Mouse (Mus musculus) liver, embryonic 14.5 days (tissue): ENCODE data around the gene Cd8b1. TPM values are rescaled to one million over a fixed set of nuclear protein-coding genes. Genes with fewer than 3 reads are reported as not detected.

Source experiments
- ATAC-seq: fragments of 200-750 bp; cut with Nextera tagmentation; 2 replicates; pipeline ENCODE4 v1.8.0; 2017; ENCODE audit warnings: moderate number of reproducible peaks, mild to moderate bottlenecking, moderate library complexity; ENCODE audit not compliant: insufficient read depth
- DNase-seq, 3 experiments: peaks; one replicate each; pipeline ENCODE4 v3.0.0-alpha.2; 2012 to 2013; ENCODE audit warnings: low read depth in 3 of 3, low spot score in 3 of 3
- H3K27ac ChIP-seq: fragments of 300-500 bp; sonication (generic); 2 replicates; pipeline ENCODE4 v1.5.1; 2014; ENCODE audit warnings: moderate library complexity, mild to moderate bottlenecking, control low read depth, inconsistent platforms
- H3K27me3 ChIP-seq: fragments of 300-500 bp; sonication (generic); 2 replicates; pipeline ENCODE4 v1.6.1; 2014; ENCODE audit warnings: mild to moderate bottlenecking, low read length, moderate library complexity; ENCODE audit not compliant: control insufficient read depth, insufficient read depth
- H3K36me3 ChIP-seq: fragments of 300-500 bp; sonication (generic); replicated peaks from 2 replicates; pipeline ENCODE4 v1.6.1; 2014; ENCODE audit warnings: low read depth; ENCODE audit not compliant: control insufficient read depth, insufficient read depth
- H3K4me1 ChIP-seq, 2 experiments: fragments of 200-500 bp in 1 of 2; fragments of 300-500 bp in 1 of 2; sonication (generic) in 1 of 2; replicated peaks; 2 replicates each; pipeline ENCODE4 v1.6.1; 2012 to 2014; ENCODE audit warnings: antibody characterized with exemption in 1 of 2, inconsistent platforms in 1 of 2, low read length in 1 of 2; ENCODE audit not compliant: control insufficient read depth in 2 of 2, insufficient read depth in 2 of 2
- H3K4me2 ChIP-seq: fragments of 300-500 bp; sonication (generic); 2 replicates; pipeline ENCODE4 v1.6.1; 2014; ENCODE audit warnings: low read depth, mild to moderate bottlenecking, control low read depth, moderate library complexity
- H3K4me3 ChIP-seq, 2 experiments: fragments of 200-500 bp in 1 of 2; fragments of 300-500 bp in 1 of 2; sonication (generic) in 1 of 2; 2 replicates each; pipeline ENCODE4 v1.5.1; 2012 to 2014; ENCODE audit warnings: low read depth in 2 of 2, low read length in 2 of 2, mild to moderate bottlenecking in 2 of 2, control low read depth in 1 of 2, inconsistent platforms in 1 of 2, moderate library complexity in 1 of 2; ENCODE audit not compliant: insufficient read depth in 1 of 2
- H3K9ac ChIP-seq: fragments of 300-500 bp; sonication (generic); replicated peaks from 2 replicates; pipeline ENCODE4 v1.6.1; 2014; ENCODE audit warnings: mild to moderate bottlenecking, control low read depth, moderate library complexity
- H3K9me3 ChIP-seq: fragments of 300-500 bp; sonication (generic); 2 replicates; pipeline ENCODE4 v1.6.1; 2016; ENCODE audit warnings: low read length, mixed read lengths; ENCODE audit not compliant: control insufficient read depth
- CTCF ChIP-seq: IDR thresholded peaks from 2 replicates; pipeline ENCODE4 v1.5.1; 2016; ENCODE audit warnings: antibody characterized with exemption, low read depth, control low read depth
- EP300 ChIP-seq: IDR thresholded peaks from 2 replicates; pipeline ENCODE4 v1.6.1; 2016; ENCODE audit warnings: antibody characterized with exemption, low read depth
- WGBS: fragments of 180-500 bp; shearing (Covaris S2); extraction: QIAGEN DNeasy Blood & Tissue Kit; methylation state at CpG from one replicate; pipeline ENCODE4 v1.1.7; 2014; ENCODE audit not compliant: insufficient replicate concordance; 5-methylcytosine and 5-hydroxymethylcytosine counted together
- polyA plus RNA-seq, 2 experiments: library from polyadenylated mRNA; depleted of rRNA in 1 of 2; stranded (reverse) in 1 of 2; unstranded in 1 of 2; fragments of >200 nt; fragmentation: Nextera tagmentation in 1 of 2; extraction: Ambion mirVana in 1 of 2; gene quantifications; 2 replicates each; pipeline versions ENCODE4 v1.2.1 to v1.2.3; 2012 to 2014

Gene Cd8b1
- polyA plus RNA-seq (2012; rRNA removed) (not detected in 2 replicates), polyA plus RNA-seq (2014; fragmentation: Nextera tagmentation; extraction: Ambion mirVana) (not detected in 2 replicates)

GRCm38 (mm10) chr6:71322491-71322921 is at the start of gene Cd8b1:
Gene Cd8b1, plus strand, starts transcription at chr6:71322788.
- H3K27me3 ChIP-seq, result no peaks in the 10 kb centered on the region
- no peak for DNase-seq
- no peak for ATAC-seq
- no peak within 1 kb of the TSS for H3K27ac ChIP-seq
- no peaks in the 10 kb centered on the region for H3K36me3 ChIP-seq
- no peak within 1 kb of the TSS for H3K4me2 ChIP-seq
- H3K9ac ChIP-seq, result no peak within 1 kb of the TSS
- no peak within 1 kb of the TSS for H3K4me3 ChIP-seq
- 42% methylated on average over 7 of the region's 7 CpGs for WGBS
- no peaks in the 10 kb centered on the region for H3K4me1 ChIP-seq
- TF ChIP-seq EP300, result no peak
- no peak for TF ChIP-seq CTCF
- H3K9me3 ChIP-seq, result no peaks in the 10 kb centered on the region

GRCm38 (mm10) chr6:71273715-71274114 is 48.9 kb upstream of the Cd8b1 start:
- Histone ChIP-seq H3K9ac (no peak overlapping the region), H3K4me1 (peaks cover 8 to 19% of the 10 kb centered on the region in 2 experiments), H3K36me3 (no peaks in the 10 kb centered on the region), H3K4me3 (no peak overlapping the region), H3K27ac (no peak overlapping the region), H3K9me3 (no peaks in the 10 kb centered on the region), H3K27me3 (no peaks in the 10 kb centered on the region), H3K4me2 (no peak overlapping the region)
- TF ChIP-seq CTCF (no peak), EP300 (no peak)
- ATAC-seq (no peak), DNase-seq (no peak)
- 86% methylated on average over 1 of the region's 1 CpGs for WGBS

GRCm38 (mm10) chr6:71274621-71275020 is 48.0 kb upstream of the Cd8b1 start:
- no peak for DNase-seq
- ATAC-seq, result no peak
- Histone ChIP-seq H3K9me3 (no peaks in the 10 kb centered on the region), H3K36me3 (no peaks in the 10 kb centered on the region), H3K4me1 (peaks cover 8 to 19% of the 10 kb centered on the region in 2 experiments), H3K9ac (no peak overlapping the region), H3K4me2 (no peak overlapping the region), H3K4me3 (no peak overlapping the region), H3K27ac (no peak overlapping the region), H3K27me3 (no peaks in the 10 kb centered on the region)
- TF ChIP-seq CTCF (no peak), EP300 (no peak)
- 68% methylated on average over 1 of the region's 1 CpGs for WGBS

- no peak overlapping the region for H3K9ac ChIP-seq
- no peak for DNase-seq
- TF ChIP-seq EP300 (no peak), CTCF (no peak)
- H3K4me3 ChIP-seq, result no peak overlapping the region
- no peaks in the 10 kb centered on the region; a peak in 1 of 4 replicates for H3K4me1 ChIP-seq
- H3K36me3 ChIP-seq, result peaks cover 3% of the 10 kb centered on the region; the same call in 1 of the 2 replicates
- 54% methylated on average over 1 of the region's 1 CpGs for WGBS
- no peaks in the 10 kb centered on the region for H3K9me3 ChIP-seq
- no peak overlapping the region for H3K27ac ChIP-seq
- no peaks in the 10 kb centered on the region for H3K27me3 ChIP-seq
- no peak for ATAC-seq
- H3K4me2 ChIP-seq, result no peak overlapping the region
Observed at GRCm38 (mm10) chr6:71279418-71279817, 43.2 kb upstream of the Cd8b1 start.

- DNase-seq (no peak), ATAC-seq (no peak)
- Histone ChIP-seq H3K27me3 (no peaks in the 10 kb centered on the region), H3K27ac (no peak overlapping the region), H3K4me1 (no peaks in the 10 kb centered on the region), H3K9ac (no peak overlapping the region), H3K9me3 (no peaks in the 10 kb centered on the region), H3K36me3 (no peaks in the 10 kb centered on the region), H3K4me2 (no peak overlapping the region), H3K4me3 (no peak overlapping the region)
- TF ChIP-seq CTCF (no peak), EP300 (no peak)
- 65% methylated on average over 14 of the region's 14 CpGs for WGBS
Observed at GRCm38 (mm10) chr6:71293509-71293908, 29.1 kb upstream of the Cd8b1 start.
